ENCODE assay signal across 7 mouse cellular contexts in the genomic region with DNA sequence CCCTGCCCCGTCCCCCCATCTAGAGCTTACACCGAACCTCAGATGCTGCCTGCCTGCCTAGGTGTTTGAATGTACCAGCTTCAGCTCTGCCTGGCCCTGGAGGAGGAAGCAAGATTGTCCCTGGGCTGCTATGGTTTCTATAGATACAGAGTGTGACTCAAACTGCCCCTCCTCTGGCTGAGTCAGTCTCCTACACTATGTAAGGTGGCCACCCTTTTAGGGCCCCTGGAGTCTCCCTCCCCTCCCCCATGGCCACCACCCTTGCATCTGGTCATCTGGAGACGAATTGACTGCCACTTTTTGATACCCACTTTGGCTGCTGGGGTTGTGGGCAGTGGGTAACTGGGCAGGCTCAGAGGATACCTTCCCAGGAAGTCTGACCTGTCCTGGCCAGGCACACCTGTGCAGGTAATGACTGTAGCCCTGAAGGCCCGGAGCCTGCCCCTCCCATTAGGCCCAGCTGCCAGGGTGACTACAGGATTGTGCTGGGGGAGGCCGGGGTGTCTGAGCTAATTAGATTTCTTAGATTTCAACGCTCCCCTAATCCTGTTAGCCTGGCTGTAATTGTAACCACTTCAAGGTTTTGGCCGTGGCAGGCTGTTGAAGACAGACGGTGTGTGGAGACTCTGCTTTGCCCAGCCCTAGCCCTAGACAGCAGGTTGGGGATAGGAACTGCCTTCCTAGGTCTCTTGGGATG. TPM values are rescaled to one million over a fixed set of nuclear protein-coding genes. Genes with fewer than 3 reads are reported as not detected.
DNase-seq lines count a peak whose midpoint lies in the region; ATAC-seq and TF ChIP-seq lines count a peak whose summit lies in the region.

No protein-coding gene starts in this region.

- peak overlapping the region; percentile 6; the same call in 1 of the 2 replicates for H3K9ac ChIP-seq in forebrain, embryonic 14.5 days (ENCODE audit: low read length)
- no peak overlapping the region for H3K9ac ChIP-seq in liver, embryonic 13.5 days
- H3K9ac ChIP-seq in stomach, embryonic 15.5 days: no peak overlapping the region

- no peak for ATAC-seq in forebrain, embryonic 14.5 days
- peak; percentile 32 for ATAC-seq in liver, embryonic 13.5 days (ENCODE audit: low read depth)
- ATAC-seq in stomach, embryonic 15.5 days (ENCODE audit: insufficient read depth, low FRiP score, low read depth): peak; percentile 74
- ATAC-seq in erythroblast, adult 5-6 weeks (replicated peaks; ENCODE audit: low FRiP score, poor library complexity, severe bottlenecking): no peak

- no peak overlapping the region for H3K4me3 ChIP-seq in lung, adult 2 months (replicated peaks; ENCODE audit: extremely low read depth, low read depth, low read length)
- H3K4me3 ChIP-seq in forebrain, embryonic 14.5 days (ENCODE audit: low read depth, low read length): no peak overlapping the region; the same call in 1 of the 2 replicates
- H3K4me3 ChIP-seq in liver, embryonic 13.5 days (replicated peaks): no peak overlapping the region
- H3K4me3 ChIP-seq in stomach, embryonic 15.5 days (replicated peaks): no peak overlapping the region

- no peaks in the 10 kb centered on the region for H3K9me3 ChIP-seq in forebrain, embryonic 14.5 days (replicated peaks; ENCODE audit: control insufficient read depth, low read length)
- no peaks in the 10 kb centered on the region for H3K9me3 ChIP-seq in liver, embryonic 13.5 days (replicated peaks)
- no peaks in the 10 kb centered on the region for H3K9me3 ChIP-seq in stomach, embryonic 15.5 days

- H3K27me3 ChIP-seq in forebrain, embryonic 14.5 days (replicated peaks; ENCODE audit: control insufficient read depth, insufficient read depth, low read length): no peaks in the 10 kb centered on the region
- peaks cover 27% of the 10 kb centered on the region for H3K27me3 ChIP-seq in liver, embryonic 13.5 days
- H3K27me3 ChIP-seq in stomach, embryonic 15.5 days (replicated peaks): no peaks in the 10 kb centered on the region

- DNase-seq in lung, postnatal 10 days: peak; percentile 27
- no peak for DNase-seq in lung, adult 2 months
- no peak for DNase-seq in forebrain, embryonic 14.5 days (ENCODE audit: low spot score)
- no peak for DNase-seq in liver, embryonic 13.5 days
- no peak for DNase-seq in left cerebral cortex, adult 11 months (ENCODE audit: low spot score)

- WGBS in lung, adult 2 months: 60% methylated on average over 8 of the region's 8 CpGs
- 22% methylated on average over 8 of the region's 8 CpGs for WGBS in forebrain, embryonic 14.5 days
- WGBS in liver, embryonic 13.5 days (ENCODE audit: insufficient replicate concordance): 29% methylated on average over 8 of the region's 8 CpGs
- WGBS in stomach, embryonic 15.5 days: 45% methylated on average over 8 of the region's 8 CpGs

- no peak for TF ChIP-seq POLR2A in lung, adult 2 months (IDR thresholded peaks at IDR 0.05; ENCODE audit: borderline replicate concordance, extremely low read depth, low read depth, low read length)

- TF ChIP-seq CTCF in lung, adult 2 months (IDR thresholded peaks at IDR 0.05; ENCODE audit: insufficient read depth, low read length): no peak

- peaks cover 45% of the 10 kb centered on the region for H3K4me1 ChIP-seq in lung, adult 2 months (ENCODE audit: control insufficient read depth, insufficient read depth, low read length)
- peaks cover 72% of the 10 kb centered on the region for H3K4me1 ChIP-seq in forebrain, embryonic 14.5 days (ENCODE audit: control insufficient read depth, insufficient read depth, low read length)
- H3K4me1 ChIP-seq in liver, embryonic 13.5 days (replicated peaks): peaks cover 83% of the 10 kb centered on the region
- peaks cover 80% of the 10 kb centered on the region for H3K4me1 ChIP-seq in stomach, embryonic 15.5 days

- no peak overlapping the region for H3K27ac ChIP-seq in forebrain, embryonic 14.5 days (ENCODE audit: low read depth, low read length)
- H3K27ac ChIP-seq in liver, embryonic 13.5 days: no peak overlapping the region
- H3K27ac ChIP-seq in stomach, embryonic 15.5 days: peak overlapping the region; percentile 71

- peak overlapping the region; percentile 98; the same call in 1 of the 2 replicates for H3K4me2 ChIP-seq in forebrain, embryonic 14.5 days (ENCODE audit: low read length)
- H3K4me2 ChIP-seq in liver, embryonic 13.5 days: no peak overlapping the region
- H3K4me2 ChIP-seq in stomach, embryonic 15.5 days: peak overlapping the region; percentile 27

- no peaks in the 10 kb centered on the region for H3K36me3 ChIP-seq in forebrain, embryonic 14.5 days (ENCODE audit: control insufficient read depth, insufficient read depth, low read length)
- H3K36me3 ChIP-seq in liver, embryonic 13.5 days: no peaks in the 10 kb centered on the region
- H3K36me3 ChIP-seq in stomach, embryonic 15.5 days: no peaks in the 10 kb centered on the region

RNA-seq across cellular contexts. Expression of a gene that starts 5.8 kb away (rescaled TPM):
- polyA plus RNA-seq in lung, adult 2 months (2012; rRNA removed): 51.6 and 52.6 TPM in 2 replicates
- polyA plus RNA-seq in forebrain, embryonic 14.5 days (2014; fragmentation: Nextera tagmentation; extraction: Ambion mirVana): 37.0 and 43.8 TPM in 2 replicates
- 4.5 TPM in 2 replicates for polyA plus RNA-seq in liver, embryonic 13.5 days (2015; fragmentation: Nextera tagmentation; extraction: Ambion mirVana)
- polyA plus RNA-seq in stomach, embryonic 15.5 days (2015; fragmentation: Nextera tagmentation; extraction: Ambion mirVana): 29.0 and 31.3 TPM in 2 replicates
- total RNA-seq in erythroblast, adult 5-6 weeks (2015; ENCODE audit: low replicate concordance): 20.6 and 25.3 TPM in 2 replicates
- 1.4 and 12.3 TPM in 2 replicates for total RNA-seq in erythroblast, adult 5-6 weeks (2017; ENCODE audit: low replicate concordance)

Comparison
In these comparisons a context has a peak if more than half of its experiments do, and no peak if none do; other contexts are left out.
1. ATAC-seq: peak in liver, embryonic 13.5 days (single experiment) and stomach, embryonic 15.5 days (single experiment); none in forebrain, embryonic 14.5 days (single experiment) and erythroblast, adult 5-6 weeks (single experiment).